ENCODE assay signal across 8 mouse cellular contexts in the genomic region with DNA sequence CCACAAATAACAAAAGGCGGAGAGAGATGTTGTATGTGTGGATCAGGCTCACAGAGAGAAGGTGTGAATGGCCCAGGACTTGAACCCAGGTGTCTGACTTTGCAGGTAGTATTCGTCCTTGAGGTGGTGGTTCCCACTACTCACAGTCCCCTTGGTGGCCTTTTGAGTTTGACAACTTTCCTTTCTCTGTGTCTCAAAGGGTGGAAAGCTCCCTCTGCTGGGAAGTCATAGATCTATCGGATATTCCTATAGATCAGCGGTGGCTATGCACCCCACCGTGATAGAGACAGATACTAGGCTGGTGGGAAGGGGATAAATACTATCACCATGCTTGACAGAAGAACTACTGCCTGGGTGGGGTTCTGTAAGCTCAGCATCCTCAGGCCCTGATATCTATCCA.
DNase-seq lines count a peak whose midpoint lies in the region; ATAC-seq lines count a peak whose summit lies in the region.

No protein-coding gene starts in this region.

- no peak for ATAC-seq in CD4-positive, CD25-positive, alpha-beta regulatory T cell, adult 4 months
- 0 out of 2 replicates have a peak, but pooled peaks have one; percentile 37 for ATAC-seq in megakaryocyte, adult 5-6 weeks (ENCODE audit: poor library complexity, severe bottlenecking)

- DNase-seq in CD4-positive, CD25-positive, alpha-beta regulatory T cell, adult 2 months (ENCODE audit: low read depth, low spot score), result peak; percentile 31
- DNase-seq in left cerebral cortex, postnatal 14 days (ENCODE audit: low spot score in 2 of 2), result peak; percentile 37 to 44
- no peak for DNase-seq in left cerebral cortex, adult 8-10 months (ENCODE audit: low spot score in 2 of 2)
- DNase-seq in embryo, embryonic 10 days (ENCODE audit: low spot score), result peak; percentile 58
- DNase-seq in T-cell, adult 2 months (ENCODE audit: low spot score), result no peak
- DNase-seq in adrenal gland, postnatal 14 days, result no peak

- intact Hi-C loops in left cerebral cortex, postnatal 14 days (cut with DNase I), result loop anchor here (1.0 to 5.0 kb wide), 3 partner anchors 133 to 363 kb away; no protein-coding TSS in a partner anchor

Comparison
In these comparisons a context has a peak if more than half of its experiments do, and no peak if none do; other contexts are left out.
1. DNase-seq: peak in CD4-positive, CD25-positive, alpha-beta regulatory T cell, adult 2 months (single experiment), left cerebral cortex, postnatal 14 days (2 of 2) and embryo, embryonic 10 days (single experiment); none in left cerebral cortex, adult 8-10 months (0 of 2), T-cell, adult 2 months (single experiment) and adrenal gland, postnatal 14 days (single experiment).